ENCODE assay signal across 8 mouse cellular contexts in the genomic region with DNA sequence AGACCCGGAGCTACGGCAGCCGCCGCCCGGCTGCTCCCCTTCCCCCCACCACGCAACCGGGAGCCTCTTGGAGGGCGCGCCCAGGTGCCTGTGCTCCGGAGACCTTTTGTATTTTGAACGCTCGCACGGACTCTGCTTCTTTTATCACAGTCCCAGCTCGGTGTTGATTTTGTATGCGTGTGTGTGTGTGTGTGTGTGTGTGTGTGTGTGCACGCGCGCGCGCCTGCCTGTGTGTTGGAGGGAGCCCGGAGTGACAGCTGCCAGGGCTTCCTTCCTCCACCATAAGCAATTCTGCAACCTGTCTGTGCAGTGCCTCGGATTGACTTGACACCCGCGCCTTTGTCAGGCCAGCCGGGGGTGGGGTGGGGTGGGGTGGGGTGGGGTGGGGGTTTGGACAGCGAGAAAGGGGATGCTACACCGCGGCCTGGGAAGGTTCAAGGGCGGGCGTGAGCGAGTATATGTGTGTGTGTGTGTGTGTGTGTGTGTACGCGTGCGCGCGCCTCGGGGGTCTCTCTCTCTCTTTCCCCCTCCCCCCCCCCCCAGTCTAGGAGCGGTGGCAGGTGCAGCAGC. TPM values are rescaled to one million over a fixed set of nuclear protein-coding genes. Genes with fewer than 3 reads are reported as not detected.
A peak's percentile ranks its signal among the peaks of the same experiment; 100 is the strongest.
DNase-seq lines count a peak whose midpoint lies in the region; ATAC-seq and TF ChIP-seq lines count a peak whose summit lies in the region.

No protein-coding gene starts in this region.

- H3K4me1 ChIP-seq in kidney, embryonic 15.5 days = peaks cover 16% of the 10 kb centered on the region
- peaks cover 18% of the 10 kb centered on the region for H3K4me1 ChIP-seq in forebrain, embryonic 12.5 days
- peaks cover 30% of the 10 kb centered on the region for H3K4me1 ChIP-seq in liver, embryonic 11.5 days (replicated peaks; ENCODE audit: control insufficient read depth, insufficient read depth, low read length)

- H3K9me3 ChIP-seq in kidney, embryonic 15.5 days (replicated peaks) = no peaks in the 10 kb centered on the region
- H3K9me3 ChIP-seq in forebrain, embryonic 12.5 days = no peaks in the 10 kb centered on the region
- no peaks in the 10 kb centered on the region for H3K9me3 ChIP-seq in liver, embryonic 11.5 days (ENCODE audit: control insufficient read depth, low read length)

- TF ChIP-seq CTCF in brain, embryonic 14.5 days (IDR thresholded peaks at IDR 0.05; ENCODE audit: borderline replicate concordance, extremely low read depth, insufficient read depth, insufficient read length) = no peak

- H3K4me2 ChIP-seq in kidney, embryonic 15.5 days = peak overlapping the region; percentile 66
- peak overlapping the region; percentile 91 for H3K4me2 ChIP-seq in forebrain, embryonic 12.5 days
- H3K4me2 ChIP-seq in liver, embryonic 11.5 days = peak overlapping the region; percentile 89
- H3K4me2 ChIP-seq in myocyte (ENCODE audit: low read depth) = peak overlapping the region; percentile 55

- TF ChIP-seq POLR2A in brain, embryonic 14.5 days (IDR thresholded peaks at IDR 0.05; ENCODE audit: borderline replicate concordance, extremely low read depth, insufficient read depth, insufficient read length, poor library complexity, severe bottlenecking) = no peak
- no peak for TF ChIP-seq POLR2A in myocyte (IDR thresholded peaks at IDR 0.05; ENCODE audit: insufficient read length, low read depth)

- H3K27me3 ChIP-seq in kidney, embryonic 15.5 days = no peaks in the 10 kb centered on the region
- H3K27me3 ChIP-seq in forebrain, embryonic 12.5 days = no peaks in the 10 kb centered on the region
- no peaks in the 10 kb centered on the region for H3K27me3 ChIP-seq in liver, embryonic 11.5 days (replicated peaks; ENCODE audit: control insufficient read depth, insufficient read depth, low read length)
- H3K27me3 ChIP-seq in myocyte (ENCODE audit: control insufficient read depth, insufficient read depth, insufficient read length) = no peaks in the 10 kb centered on the region

- DNase-seq in kidney, adult 8-10 months = no peak
- DNase-seq in brain, embryonic 14.5 days (ENCODE audit: low read depth) = peak; percentile 75
- peak; percentile 58 for DNase-seq in induced T-regulatory cell, adult 2 months (ENCODE audit: low read depth)
- no peak for DNase-seq in liver, embryonic 11.5 days (ENCODE audit: low spot score)
- no peak for DNase-seq in adrenal gland, adult 18-20 months (ENCODE audit: low spot score in 2 of 2)

- WGBS in kidney, embryonic 15.5 days = 0% methylated on average over 28 of the region's 38 CpGs
- WGBS in forebrain, embryonic 12.5 days = 1% methylated on average over 25 of the region's 38 CpGs
- WGBS in liver, embryonic 11.5 days = under 1% methylated on average over 31 of the region's 38 CpGs

- H3ac ChIP-seq in myocyte (ENCODE audit: control insufficient read depth, insufficient read length) = peak overlapping the region; percentile 98

- ATAC-seq in kidney, embryonic 15.5 days (replicated peaks; ENCODE audit: low FRiP score) = peak; percentile 37
- peak; percentile 52 for ATAC-seq in forebrain, embryonic 12.5 days (ENCODE audit: low FRiP score)
- peak; percentile 33 for ATAC-seq in liver, embryonic 11.5 days (replicated peaks; ENCODE audit: low FRiP score)

- peaks cover 24% of the 10 kb centered on the region for H3K79me2 ChIP-seq in myocyte (ENCODE audit: control insufficient read depth, insufficient read depth)

- peak overlapping the region; percentile 83 for H3K27ac ChIP-seq in kidney, embryonic 15.5 days
- peak overlapping the region; percentile 93 for H3K27ac ChIP-seq in forebrain, embryonic 12.5 days
- peak overlapping the region; percentile 90 for H3K27ac ChIP-seq in liver, embryonic 11.5 days (ENCODE audit: low read depth, low read length)

- no peaks in the 10 kb centered on the region for H3K36me3 ChIP-seq in kidney, embryonic 15.5 days
- no peaks in the 10 kb centered on the region for H3K36me3 ChIP-seq in forebrain, embryonic 12.5 days (replicated peaks)
- H3K36me3 ChIP-seq in liver, embryonic 11.5 days (ENCODE audit: control insufficient read depth, insufficient read depth, low read length) = no peaks in the 10 kb centered on the region
- H3K36me3 ChIP-seq in myocyte (ENCODE audit: control insufficient read depth, insufficient read depth) = no peaks in the 10 kb centered on the region

- peak overlapping the region; percentile 94 for H3K9ac ChIP-seq in kidney, embryonic 15.5 days
- peak overlapping the region; percentile 91 for H3K9ac ChIP-seq in forebrain, embryonic 12.5 days
- peak overlapping the region; percentile 91 for H3K9ac ChIP-seq in liver, embryonic 11.5 days (ENCODE audit: low read depth, low read length)

- peak overlapping the region; percentile 96 for H3K4me3 ChIP-seq in kidney, embryonic 15.5 days (replicated peaks)
- H3K4me3 ChIP-seq in forebrain, embryonic 12.5 days (replicated peaks) = peak overlapping the region; percentile 97
- peak overlapping the region; percentile 84 for H3K4me3 ChIP-seq in liver, embryonic 11.5 days (ENCODE audit: low read depth, low read length)
- peak overlapping the region; percentile 34 for H3K4me3 ChIP-seq in myocyte

TF ChIP-seq in myocyte, 11 proteins besides CTCF, POLR2A, EP300 and RAD21:
- TF ChIP-seq USF1 (IDR thresholded peaks at IDR 0.05; ENCODE audit: low read depth) (no peak), REST (IDR thresholded peaks at IDR 0.05; ENCODE audit: insufficient read depth, insufficient read length) (no peak), MYOD1 (IDR thresholded peaks at IDR 0.05; ENCODE audit: control insufficient read depth in 1 of 3, insufficient read length in 2 of 3, low read depth in 2 of 3) (peak in 2 of 3 experiments; percentile 35 to 45), MYOG (IDR thresholded peaks at IDR 0.05; ENCODE audit: control insufficient read depth in 1 of 3, insufficient read depth in 1 of 3, insufficient read length in 2 of 3, low read depth in 2 of 3) (peak in 2 of 3 experiments; percentile 56 to 69)

RNA-seq across cellular contexts. Expression of gene Hectd4, which starts 0.8 kb away (rescaled TPM):
- polyA plus RNA-seq in kidney, embryonic 15.5 days (2015; fragmentation: Nextera tagmentation; extraction: Ambion mirVana) = 4.3 and 5.2 TPM in 2 replicates
- 60.2 and 75.7 TPM in 2 replicates for polyA plus RNA-seq in brain, embryonic 14.5 days (2012; rRNA removed)
- 13.2 and 13.3 TPM in 2 replicates for polyA plus RNA-seq in forebrain, embryonic 12.5 days (2016; fragmentation: Nextera tagmentation; extraction: Ambion mirVana)
- 11.8 and 16.3 TPM in 2 replicates for polyA plus RNA-seq in liver, embryonic 11.5 days (2014; fragmentation: Nextera tagmentation; extraction: Ambion mirVana)
- polyA plus RNA-seq in myocyte (2012; fragmentation: generic; extraction: Trizol) = 6.6 TPM
- 10 to 100 TPM; 17.6 to 20.4 TPM for total RNA-seq in adrenal gland, adult 18-20 months (2021)

RNA-seq across cellular contexts. Expression of gene Rpl6, which starts 16.5 kb away (rescaled TPM):
- polyA plus RNA-seq in kidney, embryonic 15.5 days (2015; fragmentation: Nextera tagmentation; extraction: Ambion mirVana) = 639 and 659 TPM in 2 replicates
- polyA plus RNA-seq in brain, embryonic 14.5 days (2012; rRNA removed) = 622 and 680 TPM in 2 replicates
- polyA plus RNA-seq in forebrain, embryonic 12.5 days (2016; fragmentation: Nextera tagmentation; extraction: Ambion mirVana) = 479 and 481 TPM in 2 replicates
- 959 and 1,036 TPM in 2 replicates for polyA plus RNA-seq in liver, embryonic 11.5 days (2014; fragmentation: Nextera tagmentation; extraction: Ambion mirVana)
- polyA plus RNA-seq in myocyte (2012; fragmentation: generic; extraction: Trizol) = 1,361 TPM
- total RNA-seq in adrenal gland, adult 18-20 months (2021) = 1,000 to 10,000 TPM in 1 of 2 experiments, 100 to 1,000 TPM in 1; 921 to 1,031 TPM

RNA-seq across cellular contexts. Expression of gene Ptpn11, which starts 29.6 kb away (rescaled TPM):
- 19.9 and 20.9 TPM in 2 replicates for polyA plus RNA-seq in kidney, embryonic 15.5 days (2015; fragmentation: Nextera tagmentation; extraction: Ambion mirVana)
- polyA plus RNA-seq in brain, embryonic 14.5 days (2012; rRNA removed) = 41.6 and 58.5 TPM in 2 replicates
- 26.3 and 26.4 TPM in 2 replicates for polyA plus RNA-seq in forebrain, embryonic 12.5 days (2016; fragmentation: Nextera tagmentation; extraction: Ambion mirVana)
- 21.5 TPM in 2 replicates for polyA plus RNA-seq in liver, embryonic 11.5 days (2014; fragmentation: Nextera tagmentation; extraction: Ambion mirVana)
- 78.7 TPM for polyA plus RNA-seq in myocyte (2012; fragmentation: generic; extraction: Trizol)
- 100 to 1,000 TPM; 115 to 136 TPM for total RNA-seq in adrenal gland, adult 18-20 months (2021)

Comparison
In these comparisons a context has a peak if more than half of its experiments do, and no peak if none do; other contexts are left out.
1. H3K4me3 ChIP-seq: peak in every context shown above with its lines; median percentile 97 in forebrain, embryonic 12.5 days; 96 in kidney, embryonic 15.5 days; 84 in liver, embryonic 11.5 days; 34 in myocyte.
2. DNase-seq: peak in brain, embryonic 14.5 days (single experiment) and induced T-regulatory cell, adult 2 months (single experiment); none in kidney, adult 8-10 months (0 of 2), liver, embryonic 11.5 days (single experiment) and adrenal gland, adult 18-20 months (0 of 2).
3. Peak in every context shown above with its lines, with median percentiles within 50 percentile points of each other: ATAC-seq, H3K27ac ChIP-seq, H3K4me2 ChIP-seq and H3K9ac ChIP-seq.